Mouse (Mus musculus) subcutaneous adipose tissue, adult 2 months (tissue): Measurements from ENCODE around the gene Smarcb1. TPM values are rescaled to one million over a fixed set of nuclear protein-coding genes. Genes with fewer than 3 reads are reported as not detected.

Experiments
- polyA plus RNA-seq: library from polyadenylated mRNA; depleted of rRNA; stranded (reverse); fragments of >200 nt; gene quantifications from 2 replicates; pipeline ENCODE4 v1.2.3, GENCODE M21; 2012; ENCODE audit warnings: low replicate concordance; rRNA removed

Smarcb1 gene
- polyA plus RNA-seq = 49.5 and 67.8 TPM in 2 replicates

GRCm38 (mm10) chr10:75921026-75921725 is at the start of gene Smarcb1:
Gene Smarcb1 (minus strand): TSS chr10:75921617.

DNA sequence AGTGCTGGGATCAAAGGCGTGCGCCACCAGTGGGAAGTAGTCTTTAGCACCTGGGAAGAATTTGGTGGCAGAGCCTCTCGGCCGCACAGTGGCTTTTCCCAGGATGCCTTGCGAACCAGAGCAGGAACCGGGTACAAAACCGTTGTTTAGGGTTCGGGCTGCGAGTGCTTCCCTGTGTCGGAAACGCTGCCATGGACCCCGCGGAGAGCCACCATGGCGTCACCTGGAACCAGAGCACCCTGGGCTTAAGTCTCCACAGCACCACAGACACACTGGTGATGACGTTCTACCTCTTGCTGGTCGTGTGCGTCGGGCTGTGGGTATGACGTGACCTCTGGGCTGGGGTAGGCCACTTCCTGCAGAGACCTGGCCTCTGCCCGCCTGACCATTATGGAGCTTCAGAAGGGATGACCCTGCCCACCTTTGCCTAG is 33.0 kb upstream of the Smarcb1 start, which contains the start of gene Gm5134:
Gene Gm5134 (plus strand): TSS at position 134 of the 431 bp plus-strand sequence.

GRCm38 (mm10) chr10:75942736-75943477 is 21.5 kb upstream of the Smarcb1 start, which contains the start of gene Vpreb3:
Gene Vpreb3 (plus strand): TSS chr10:75943057.

GRCm38 (mm10) chr10:75940520-75940919 is 19.1 kb upstream of the Smarcb1 start, which contains the start of gene Gm867:
Gene Gm867 (minus strand): TSS chr10:75940672.

GRCm38 (mm10) chr10:75935680-75936541 is 14.5 kb upstream of the Smarcb1 start, which contains the start of gene Mmp11:
Gene Mmp11 (minus strand): TSS chr10:75936496.

DNA sequence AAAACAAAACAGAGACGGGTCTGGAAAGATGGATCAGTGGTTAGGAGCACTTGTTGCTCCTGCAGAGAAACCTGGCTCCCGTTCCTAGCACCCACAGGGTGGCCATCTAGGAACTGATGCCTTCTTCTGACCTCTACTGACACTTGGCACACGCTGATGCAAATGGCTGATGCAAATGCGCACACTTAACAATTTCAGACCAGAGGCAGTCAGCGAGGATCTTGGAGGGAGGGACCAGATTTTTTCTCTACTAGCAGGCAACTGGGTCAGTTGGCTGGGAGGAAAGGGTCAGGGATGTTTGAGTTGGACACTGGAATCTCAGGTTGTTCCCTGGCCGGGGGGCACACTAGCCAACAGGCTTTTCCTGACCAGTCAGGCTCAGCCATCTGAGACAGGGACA is 11.5 kb upstream of the Smarcb1 start, which contains the start of gene Chchd10:
Gene Chchd10 (plus strand): TSS at position 240 of the 400 bp plus-strand sequence.

DNA sequence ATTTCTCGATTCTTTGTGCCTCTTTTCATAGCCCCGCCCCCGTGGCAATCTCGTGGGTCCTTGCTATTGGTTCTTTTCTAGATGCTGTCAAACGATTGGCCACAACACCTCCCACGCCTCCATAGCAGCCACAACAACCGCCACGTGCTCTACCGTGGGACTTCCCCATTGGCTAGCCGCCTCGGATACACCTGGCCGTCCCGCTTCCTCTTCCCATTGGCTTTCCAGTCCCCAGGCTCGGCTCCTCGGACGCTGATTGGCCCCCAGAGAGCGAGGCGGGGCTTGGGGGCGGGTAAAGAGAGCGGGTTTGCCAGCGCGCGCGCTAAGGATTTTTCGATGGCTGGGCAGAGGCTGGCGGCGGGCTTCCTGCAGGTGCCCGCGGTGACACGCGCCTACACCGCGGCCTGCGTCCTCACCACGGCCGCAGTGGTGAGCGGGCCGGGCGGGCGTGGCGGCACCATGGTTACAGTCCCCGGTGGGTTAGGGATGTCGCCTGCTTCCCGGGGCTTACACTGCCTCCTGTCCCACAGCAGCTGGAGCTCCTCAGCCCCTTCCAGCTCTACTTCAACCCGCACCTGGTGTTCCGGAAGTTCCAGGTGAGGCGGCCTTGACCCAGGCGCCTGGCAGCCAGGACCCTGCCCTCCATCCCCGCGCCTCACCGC is 28.2 kb downstream of the Smarcb1 start, which contains the start of gene Derl3:
Gene Derl3 (plus strand): TSS at position 325 of the 662 bp plus-strand sequence.

GRCm38 (mm10) chr10:75859786-75860470 is 61.5 kb downstream of the Smarcb1 start, which contains the start of gene Mif:
Gene Mif (minus strand): TSS chr10:75860240.

Other genes with a start within 250 kb of the Smarcb1 start
- 33.4 and 65.4 TPM in 2 replicates for gene Cabin1, start 157.3 kb downstream of the Smarcb1 start, polyA plus RNA-seq
- 98.3 and 207 TPM in 2 replicates for gene Ddt, start 148.2 kb downstream of the Smarcb1 start, polyA plus RNA-seq
- gene Gm20441, start 140.7 kb downstream of the Smarcb1 start, polyA plus RNA-seq = 0.21 and 0.37 TPM in 2 replicates
- 27.3 and 28.0 TPM in 2 replicates for gene Gstt3, start 140.2 kb downstream of the Smarcb1 start, polyA plus RNA-seq
- gene Gstt1, start 123.0 kb downstream of the Smarcb1 start, polyA plus RNA-seq = 113 and 180 TPM in 2 replicates
- gene Gstt4, start 99.1 kb downstream of the Smarcb1 start, polyA plus RNA-seq = 0.17 TPM in 1 of 2 replicates, not detected in the other
- gene Gstt2, start 84.2 kb downstream of the Smarcb1 start, polyA plus RNA-seq = 163 and 231 TPM in 2 replicates
- gene Mif, start 61.4 kb downstream of the Smarcb1 start, polyA plus RNA-seq = 463 and 1,518 TPM in 2 replicates
- gene Derl3, start 28.2 kb downstream of the Smarcb1 start, polyA plus RNA-seq = 5.6 and 9.5 TPM in 2 replicates
- gene Chchd10, start 11.5 kb upstream of the Smarcb1 start, polyA plus RNA-seq = 285 and 313 TPM in 2 replicates
- 59.5 and 159 TPM in 2 replicates for gene Mmp11, start 14.9 kb upstream of the Smarcb1 start, polyA plus RNA-seq
- 0.54 and 0.87 TPM in 2 replicates for gene Gm867, start 19.1 kb upstream of the Smarcb1 start, polyA plus RNA-seq
- 0.40 and 1.9 TPM in 2 replicates for gene Vpreb3, start 21.4 kb upstream of the Smarcb1 start, polyA plus RNA-seq
- 0.10 TPM in 1 of 2 replicates, not detected in the other for gene Gm5134, start 32.9 kb upstream of the Smarcb1 start, polyA plus RNA-seq
- gene Zfp280b, start 111.0 kb upstream of the Smarcb1 start, polyA plus RNA-seq = 4.9 and 8.6 TPM in 2 replicates
- gene Slc5a4b, start 189.3 kb upstream of the Smarcb1 start, polyA plus RNA-seq = not detected in 2 replicates
- gene Slc5a4a, start 225.8 kb upstream of the Smarcb1 start, polyA plus RNA-seq = not detected in 2 replicates